Mouse (Mus musculus): Measurements from ENCODE around the gene Mrps18a.

GRCm38 (mm10) chr17:46168318-46168717 lies 57.5 kb downstream of the Mrps18a start:
- no peak for TF ChIP-seq CTCF (IDR thresholded peaks at IDR 0.05; ENCODE audit: borderline replicate concordance, extremely low read depth, insufficient read depth, insufficient read length)
- no peak for TF ChIP-seq POLR2A (IDR thresholded peaks at IDR 0.05; ENCODE audit: borderline replicate concordance, extremely low read depth, insufficient read depth, insufficient read length, poor library complexity, severe bottlenecking)
